Mouse (Mus musculus) CD4-positive helper T cell, adult 2 months (primary cell): Measurements from ENCODE around the gene Wbp2nl.
A peak's percentile ranks its signal among the peaks of the same experiment; 100 is the strongest.

ENCODE experiments used
- DNase-seq: peaks from one replicate; pipeline ENCODE4 v3.0.0-alpha.2; 2012; ENCODE audit warnings: low read depth, missing footprints, low spot score

The Wbp2nl gene

GRCm38 (mm10) chr15:82298764-82299561, at the start of gene Wbp2nl:
Wbp2nl (plus strand) TSS chr15:82298954.
- no peak for DNase-seq

GRCm38 (mm10) chr15:82251579-82251978, 47.2 kb upstream of the Wbp2nl start:
- no peak for DNase-seq

GRCm38 (mm10) chr15:82252097-82252496, 46.7 kb upstream of the Wbp2nl start, which contains the start of gene 1500009C09Rik:
1500009C09Rik (plus strand) TSS chr15:82252397.
- no peak for DNase-seq

- DNase-seq: no peak
Measured at GRCm38 (mm10) chr15:82255248-82255647, 43.5 kb upstream of the Wbp2nl start.

GRCm38 (mm10) chr15:82255944-82256383, 42.8 kb upstream of the Wbp2nl start:
- DNase-seq: no peak

GRCm38 (mm10) chr15:82259510-82259909, 39.2 kb upstream of the Wbp2nl start:
- peak; percentile 72 for DNase-seq

GRCm38 (mm10) chr15:82266356-82266755, 32.4 kb upstream of the Wbp2nl start:
- DNase-seq: peak; percentile 58

GRCm38 (mm10) chr15:82268185-82268584, 30.6 kb upstream of the Wbp2nl start:
- DNase-seq: no peak

GRCm38 (mm10) chr15:82268783-82269182, 30.0 kb upstream of the Wbp2nl start:
- no peak for DNase-seq

- DNase-seq: peak; percentile 34
Measured at GRCm38 (mm10) chr15:82271201-82271600, 27.6 kb upstream of the Wbp2nl start.

GRCm38 (mm10) chr15:82272295-82272694, 26.5 kb upstream of the Wbp2nl start:
- no peak for DNase-seq

GRCm38 (mm10) chr15:82274593-82274926, 24.2 kb upstream of the Wbp2nl start, which contains the start of gene Sept3:
Sept3 (plus strand) TSS chr15:82274893.
- no peak for DNase-seq

GRCm38 (mm10) chr15:82274927-82275901, 23.5 kb upstream of the Wbp2nl start:
- DNase-seq: peak; percentile 23

GRCm38 (mm10) chr15:82277591-82277990, 21.2 kb upstream of the Wbp2nl start:
- DNase-seq: no peak

GRCm38 (mm10) chr15:82280638-82281037, 18.1 kb upstream of the Wbp2nl start:
- DNase-seq: no peak

GRCm38 (mm10) chr15:82286157-82286556, 12.6 kb upstream of the Wbp2nl start:
- no peak for DNase-seq

GRCm38 (mm10) chr15:82290252-82290651, 8.5 kb upstream of the Wbp2nl start:
- DNase-seq: peak; percentile 49

- DNase-seq: no peak
Measured at GRCm38 (mm10) chr15:82292851-82293250, 5.9 kb upstream of the Wbp2nl start.

GRCm38 (mm10) chr15:82293271-82293711, 5.5 kb upstream of the Wbp2nl start:
- no peak for DNase-seq

GRCm38 (mm10) chr15:82294059-82294458, 4.7 kb upstream of the Wbp2nl start:
- DNase-seq: no peak

- DNase-seq: no peak
Measured at GRCm38 (mm10) chr15:82307107-82307506, 8.4 kb downstream of the Wbp2nl start.

GRCm38 (mm10) chr15:82308416-82308815, 9.7 kb downstream of the Wbp2nl start:
- no peak for DNase-seq
